Mouse (Mus musculus) kidney, adult 11 months (tissue): ENCODE data around the gene March2.
A peak's percentile ranks its signal among the peaks of the same experiment; 100 is the strongest.
"Not testable (repeated sequence)": the region's sequence is repeated elsewhere in the genome, so short reads cannot be mapped to it uniquely, and the experiment has no call there.

Experiments
- DNase-seq: peaks from one replicate; pipeline ENCODE4 v3.0.0; 2022

March2 gene

DNA sequence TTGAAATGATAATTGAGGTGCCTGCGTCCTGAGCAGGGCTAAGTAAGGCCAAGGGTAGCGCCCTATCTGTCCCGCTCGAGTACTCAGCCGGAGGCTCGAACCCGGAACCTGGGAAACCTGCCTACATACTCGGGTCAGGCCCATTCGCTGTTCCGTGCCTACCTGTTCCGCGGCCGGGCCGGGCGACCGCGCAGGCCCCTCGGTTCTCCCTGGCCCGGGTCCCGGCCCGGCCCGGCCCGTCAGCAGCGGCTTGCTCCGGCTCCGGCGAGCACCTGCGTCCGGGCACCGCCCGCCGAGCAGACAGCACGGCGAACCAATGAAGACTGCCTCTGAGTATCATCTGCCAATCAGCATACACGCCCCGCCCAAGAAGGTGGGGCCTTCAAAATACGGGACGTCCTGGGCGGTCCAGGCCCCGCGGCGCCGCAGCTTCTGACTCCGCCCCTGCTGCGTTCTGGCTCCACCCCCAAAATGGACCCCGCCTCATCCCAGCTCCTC is at the start of gene March2:
March2 (minus strand) TSS at position 287 of the 498 bp plus-strand sequence.
- DNase-seq = peak; percentile 99

DNA sequence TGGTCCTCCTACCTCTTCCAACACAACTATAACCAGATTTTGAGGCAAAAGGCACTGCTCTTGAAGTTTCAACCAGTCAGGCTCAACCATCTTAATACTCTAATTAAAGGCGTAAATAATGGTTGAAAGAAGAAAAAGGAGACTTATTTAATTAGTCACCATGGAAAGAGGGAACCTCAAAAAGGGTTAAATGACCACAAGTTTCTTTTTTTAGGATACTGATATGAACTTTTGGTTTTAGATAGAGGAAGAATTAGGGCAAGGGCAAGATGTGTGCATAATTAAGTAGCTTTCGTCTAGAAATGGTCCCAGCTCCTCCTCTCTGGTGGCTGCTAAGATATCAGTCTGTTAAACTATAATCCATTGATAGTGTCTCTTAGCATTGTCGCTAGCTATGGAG is 47.9 kb upstream of the March2 start:
- DNase-seq = no peak

DNA sequence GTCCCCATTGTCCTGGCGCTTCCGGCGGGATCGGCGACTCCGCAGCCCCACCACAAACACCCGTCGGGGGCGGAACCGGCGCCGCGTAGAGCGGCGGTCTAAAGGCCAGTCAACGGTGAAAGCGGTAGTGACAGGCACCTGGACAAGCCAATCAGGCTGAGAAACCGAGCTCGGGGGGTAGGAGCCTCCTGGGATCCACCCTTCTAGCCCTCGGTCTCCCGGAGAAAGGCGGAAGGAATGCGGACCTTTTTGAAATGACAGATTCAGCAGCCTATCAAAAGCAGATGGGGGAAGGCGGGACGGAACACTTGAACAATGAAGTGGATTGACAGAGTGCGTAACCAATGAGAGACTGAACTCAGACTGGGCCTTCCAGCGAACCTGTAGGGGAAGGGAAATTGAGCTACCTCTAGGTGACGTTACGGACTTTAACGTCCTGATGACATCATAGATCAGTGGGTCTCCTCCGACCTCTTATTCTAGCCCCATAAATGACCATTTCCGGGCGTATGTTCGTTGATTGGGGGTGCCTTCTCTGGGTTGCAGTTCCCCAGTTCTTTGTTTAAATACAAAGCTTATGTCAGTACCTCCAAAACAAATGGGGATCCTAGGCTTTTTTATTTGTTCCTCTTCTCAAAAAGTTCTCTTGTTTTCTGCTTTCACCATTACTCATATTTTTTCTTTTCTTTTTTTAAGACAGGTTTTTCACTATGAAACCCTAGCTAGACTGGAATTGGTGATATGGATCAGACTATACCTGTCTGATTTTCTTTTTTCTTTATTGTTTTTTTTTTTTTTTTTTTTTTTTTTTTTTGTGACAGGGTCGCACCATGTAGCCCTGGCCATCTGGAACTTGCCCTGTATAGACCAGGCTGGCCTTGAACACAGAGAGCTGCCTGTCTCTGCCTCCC is 42.0 kb upstream of the March2 start, which contains the start of gene Rab11b:
Rab11b (minus strand) TSS at position 276 of the 911 bp plus-strand sequence.
- DNase-seq = peak; percentile 100

DNA sequence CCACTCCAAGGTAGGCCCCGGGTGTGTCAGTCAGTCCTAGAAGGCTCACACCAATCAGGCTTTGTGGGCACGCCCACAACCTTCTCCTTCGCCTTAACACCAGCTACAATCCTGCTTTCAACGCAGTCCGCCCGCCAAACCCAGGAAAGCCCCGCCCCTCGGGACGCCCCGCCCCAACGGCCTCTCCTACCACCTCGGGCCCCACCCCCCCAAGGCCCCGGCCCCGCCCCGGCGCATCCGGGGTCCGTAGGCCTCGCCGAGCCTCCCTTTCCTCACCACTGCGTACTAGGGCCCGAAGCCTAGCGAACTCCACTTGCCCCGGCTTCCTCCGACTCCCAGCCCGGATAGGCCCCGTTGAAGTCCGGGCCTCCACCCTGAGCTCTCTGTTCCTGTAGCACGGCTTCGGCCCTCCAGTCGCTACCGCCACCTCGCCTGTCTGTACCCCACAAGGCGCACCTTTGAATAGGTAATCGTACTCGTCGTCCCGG is 41.3 kb upstream of the March2 start:
- peak; percentile 95 for DNase-seq

DNA sequence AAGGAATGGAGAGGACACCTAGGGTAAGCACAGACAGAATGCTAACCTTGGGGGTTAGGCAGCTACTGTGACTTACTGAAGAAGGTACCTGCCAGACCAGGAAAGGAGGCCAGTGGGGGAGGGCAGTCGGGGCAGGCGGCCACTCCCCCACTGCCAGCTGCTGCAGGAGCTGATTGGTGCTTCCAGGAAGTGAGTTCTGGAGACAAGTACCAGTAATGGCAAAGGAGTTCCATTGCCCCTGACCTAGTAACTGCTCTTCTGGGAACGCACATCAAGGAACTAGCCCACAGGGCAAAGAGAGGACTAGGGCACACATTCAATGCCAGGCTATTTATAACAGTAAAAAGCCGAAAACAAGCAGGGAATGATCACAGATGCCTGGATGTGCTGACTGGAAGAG is 38.8 kb upstream of the March2 start:
- peak; percentile 79 for DNase-seq

DNA sequence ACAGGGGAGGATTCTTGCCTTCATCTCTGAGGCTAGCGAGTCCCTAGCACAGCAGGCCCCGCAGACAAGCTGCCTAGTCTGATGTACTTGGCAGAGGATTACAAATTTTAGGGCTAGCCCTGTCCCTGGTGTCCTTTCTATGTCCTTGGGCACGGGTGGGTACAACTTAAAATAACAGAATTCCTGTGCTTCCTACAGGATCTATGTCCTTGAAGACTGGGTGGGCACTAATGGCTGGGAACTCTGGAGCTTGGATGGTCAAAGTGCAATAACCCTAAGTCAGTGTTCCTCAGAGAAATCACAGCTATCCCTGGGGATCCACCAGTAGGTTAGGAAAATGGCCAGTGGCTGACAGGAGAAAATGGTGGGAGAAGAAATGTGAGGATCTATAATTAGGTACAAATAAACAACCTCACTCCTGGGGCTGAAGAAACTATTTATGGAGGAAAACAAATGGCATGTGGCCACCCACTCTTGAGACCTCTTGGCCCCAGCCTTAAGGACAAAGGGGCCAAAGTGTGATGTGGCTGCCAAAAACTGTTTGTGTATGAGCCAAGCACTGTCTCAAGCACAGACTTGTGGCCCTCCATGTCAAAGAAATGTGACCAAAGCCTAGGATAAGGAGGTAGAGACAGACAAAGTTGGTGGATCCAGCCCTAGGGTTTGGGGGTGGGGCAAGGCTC is 37.8 kb upstream of the March2 start:
- DNase-seq = peak; percentile 49

DNA sequence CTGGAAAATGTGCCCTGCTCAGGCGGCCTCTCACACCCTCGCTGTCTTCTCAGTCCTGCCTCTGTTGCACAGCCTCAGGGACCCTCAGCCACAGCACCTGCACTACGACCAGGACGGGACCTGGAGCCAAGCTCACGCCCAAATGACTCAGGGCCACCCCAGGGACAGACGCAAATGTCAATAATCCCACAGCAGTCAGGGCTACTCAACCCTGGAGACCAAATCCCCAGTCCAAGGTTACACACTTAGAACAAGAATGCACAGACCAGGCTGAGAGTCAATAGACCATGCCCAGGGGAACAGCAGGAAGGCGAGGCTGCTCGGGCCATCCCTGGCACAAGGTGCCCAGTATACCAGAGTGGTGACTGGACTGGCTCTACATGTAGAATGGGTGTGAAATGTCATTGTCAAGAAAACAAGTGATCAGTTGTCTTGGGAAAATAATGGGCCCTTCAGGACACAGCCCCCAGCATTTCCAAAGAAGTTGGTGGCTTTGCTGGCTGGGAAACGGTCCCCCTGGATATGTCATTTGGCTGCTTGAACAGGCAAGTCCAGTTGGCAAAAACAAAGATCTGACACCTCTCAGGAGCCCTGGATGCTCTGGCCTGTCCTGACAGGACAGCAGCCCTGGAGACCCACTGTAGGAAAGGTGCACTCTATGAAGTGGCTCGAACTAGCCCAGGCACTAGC is 37.1 kb upstream of the March2 start:
- peak; percentile 68 for DNase-seq

DNA sequence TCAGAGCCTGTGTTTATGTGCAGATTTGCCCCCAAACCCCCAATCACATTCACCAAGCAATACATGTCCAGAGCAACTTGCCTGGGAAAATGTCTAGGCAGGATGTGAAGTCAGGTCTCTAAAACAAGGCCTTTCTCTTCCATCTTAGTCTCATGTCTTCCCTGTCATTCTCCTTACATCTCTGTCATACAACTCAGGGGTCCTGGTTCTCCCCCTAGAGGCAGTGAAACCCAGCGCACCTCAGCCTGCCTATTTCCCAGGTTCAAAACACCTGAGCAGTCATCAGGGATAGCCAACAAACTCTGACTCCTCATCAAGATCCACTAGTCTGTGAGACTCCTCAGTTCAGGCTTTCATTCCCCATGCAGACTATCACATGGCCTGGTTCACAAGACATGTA is 36.2 kb upstream of the March2 start:
- DNase-seq = no peak

DNA sequence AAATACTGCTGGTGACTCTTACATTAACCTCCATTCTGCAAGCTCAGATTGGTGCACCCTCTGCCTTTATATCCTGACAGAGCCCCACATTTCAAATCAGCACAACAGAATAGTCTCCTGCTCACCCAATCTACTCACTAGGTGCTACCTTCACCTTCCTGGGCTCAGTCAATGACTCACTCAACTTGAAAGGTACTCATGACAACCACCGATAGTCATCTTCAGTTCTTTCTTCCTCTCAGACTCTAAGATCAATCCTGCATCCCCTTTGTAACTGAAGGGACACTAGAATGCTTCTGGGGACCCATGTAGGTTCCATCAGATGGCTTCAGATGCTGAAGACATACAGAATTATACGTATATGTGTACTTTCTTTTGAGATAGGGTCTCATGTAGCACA is 33.8 kb upstream of the March2 start:
- no peak for DNase-seq

DNA sequence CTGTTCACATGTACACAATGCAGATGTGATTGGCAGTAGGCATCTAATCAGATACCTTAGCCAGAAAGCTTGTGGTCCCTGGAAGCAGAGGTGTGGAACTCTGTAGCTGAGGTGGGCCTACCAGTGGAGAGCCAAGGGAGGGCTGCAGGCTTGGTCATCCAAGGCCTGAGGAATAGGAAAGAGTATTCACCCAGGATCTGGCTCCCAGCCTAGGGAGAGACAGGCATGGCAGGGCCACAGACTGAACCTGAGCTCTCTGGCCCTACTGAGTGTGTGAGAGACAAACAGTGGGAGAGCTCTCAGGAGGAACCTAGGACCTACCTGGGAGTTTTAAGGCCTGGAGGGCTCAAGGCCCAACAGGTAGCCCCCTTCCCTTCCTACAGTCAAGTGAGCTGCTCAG is 32.7 kb upstream of the March2 start:
- DNase-seq = no peak

DNA sequence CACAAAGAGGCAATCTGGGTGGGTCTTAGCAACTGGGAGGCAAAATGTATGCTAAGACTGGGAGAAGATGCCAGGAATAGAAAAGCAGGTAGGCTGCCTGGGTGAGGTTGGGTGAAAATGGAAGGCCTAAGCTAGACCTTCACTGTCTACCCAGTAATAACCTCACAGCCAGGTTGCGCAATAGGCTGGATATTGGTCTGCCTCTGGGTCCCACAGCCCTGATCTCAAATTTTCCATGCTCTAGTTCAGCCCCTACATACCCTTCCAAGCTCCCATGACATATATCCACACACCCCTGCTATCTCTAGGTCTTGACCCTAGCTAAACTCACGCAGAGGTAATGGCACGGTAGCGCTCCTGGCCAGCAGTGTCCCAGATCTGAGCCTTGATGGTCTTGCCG is 31.0 kb upstream of the March2 start:
- DNase-seq = no peak

DNA sequence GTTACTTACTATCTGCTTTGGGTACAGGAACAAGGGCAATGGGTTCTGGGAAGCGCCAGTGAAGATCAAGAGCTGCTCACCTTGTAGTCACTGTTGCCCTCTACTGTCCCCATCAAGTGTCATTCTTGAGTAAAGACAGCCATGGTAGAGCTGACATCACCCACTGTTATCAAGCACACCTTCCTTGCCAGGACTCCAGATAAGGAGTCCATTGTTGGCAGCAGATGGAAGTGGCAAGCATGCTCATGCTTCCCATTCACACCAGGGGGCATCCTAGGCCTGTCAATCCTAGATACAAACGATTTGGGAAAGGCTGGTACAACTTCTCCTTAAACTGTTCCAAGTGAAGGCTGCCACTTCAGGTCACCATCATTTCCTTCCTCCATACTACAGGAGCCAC is 27.5 kb upstream of the March2 start:
- DNase-seq = no peak

DNA sequence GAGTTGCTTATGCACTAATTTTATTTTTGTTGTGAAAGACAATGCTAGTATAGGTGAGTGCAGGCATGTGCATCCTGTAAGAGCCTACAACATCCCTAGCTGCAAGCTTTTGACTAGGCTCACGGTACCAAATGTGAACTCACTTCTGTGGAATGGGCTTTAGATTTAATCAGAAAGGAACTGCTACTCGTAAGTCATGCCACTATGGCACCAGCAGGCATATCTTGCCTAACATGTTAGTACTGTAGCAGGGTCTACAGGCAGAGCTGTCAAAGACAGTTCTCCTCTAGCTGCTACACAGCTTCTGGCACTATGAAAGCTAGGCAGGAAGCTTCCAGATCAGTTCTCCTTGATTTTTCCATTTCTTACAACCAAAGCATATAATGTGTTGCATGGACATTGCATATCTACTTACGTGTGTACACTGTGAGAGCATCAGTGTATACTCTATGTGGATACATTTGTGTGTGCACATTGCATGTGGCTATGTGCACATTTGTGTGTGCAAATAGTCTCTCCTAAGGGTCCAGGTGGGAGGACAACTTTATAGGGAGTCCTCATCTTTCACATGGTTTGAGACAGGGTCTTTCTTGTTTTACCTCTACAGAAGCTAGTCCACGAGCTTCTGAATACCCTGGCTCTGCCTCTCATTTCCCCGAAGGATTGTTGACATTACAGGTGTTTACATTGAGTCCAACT is 26.4 kb upstream of the March2 start:
- DNase-seq = no peak

DNA sequence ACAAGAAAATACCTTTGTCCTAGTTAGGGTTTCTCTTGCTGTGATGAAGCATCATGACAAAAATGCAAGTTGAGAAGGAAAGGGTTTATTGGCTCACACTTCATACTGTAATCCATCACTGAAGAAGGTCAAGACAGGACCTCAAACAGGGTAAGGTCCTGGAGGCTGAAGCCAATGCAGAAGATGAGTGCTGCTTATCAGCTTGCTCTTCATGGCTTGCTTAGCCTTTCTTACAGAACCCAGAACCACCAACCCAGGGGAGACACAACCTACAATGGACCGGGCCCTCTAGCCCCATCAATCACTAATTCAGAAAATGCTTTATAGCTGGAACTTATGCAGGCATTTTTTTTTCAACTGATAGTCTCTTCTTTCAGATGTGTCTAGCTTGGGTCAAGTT is 23.9 kb upstream of the March2 start:
- DNase-seq = no peak

DNA sequence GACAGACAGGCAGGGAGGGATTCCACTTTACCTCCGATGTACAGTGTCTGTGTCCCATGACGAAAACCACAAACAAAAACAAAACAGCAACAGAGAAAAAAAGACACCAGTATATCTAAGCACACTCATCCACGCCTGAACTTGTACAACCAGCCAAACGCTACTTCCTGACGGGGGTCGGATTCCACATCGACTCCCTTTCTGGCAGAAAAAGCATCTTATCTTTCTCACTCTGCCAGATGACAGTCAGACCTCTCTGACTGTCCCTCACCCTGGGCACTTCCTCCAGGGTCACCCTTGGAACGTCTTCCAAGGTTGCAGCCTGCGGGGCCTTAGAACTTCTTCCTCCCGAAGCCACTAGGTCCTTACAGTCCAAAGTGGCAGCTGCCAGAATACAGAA is 15.1 kb upstream of the March2 start:
- not testable (repeated sequence) for DNase-seq

DNA sequence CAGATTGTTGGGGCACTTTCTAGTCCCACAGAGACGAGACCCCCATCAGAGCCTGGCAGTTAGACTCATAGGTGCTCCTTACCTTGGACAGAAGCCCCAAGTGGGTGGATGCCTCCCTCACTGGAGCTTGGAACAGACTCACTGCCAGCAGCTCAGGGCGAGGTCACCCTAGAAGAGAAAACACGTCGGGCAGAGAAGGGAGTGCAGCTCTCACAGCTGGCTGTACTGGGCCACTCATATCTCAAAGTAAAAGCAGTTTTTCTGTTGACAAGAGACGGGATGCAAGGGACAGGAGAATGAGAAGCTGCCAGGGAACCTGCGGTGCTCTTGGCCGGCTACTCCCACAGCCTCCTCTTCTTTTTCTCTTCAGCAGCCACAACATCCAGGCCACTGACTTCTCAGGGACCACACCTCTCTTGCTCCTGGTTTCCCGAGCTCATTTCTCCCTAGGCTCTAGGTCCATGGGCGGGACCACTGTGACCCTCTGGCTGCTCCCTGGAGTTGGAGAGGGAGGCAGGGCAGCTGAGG is 14.2 kb upstream of the March2 start:
- not testable (repeated sequence) for DNase-seq

DNA sequence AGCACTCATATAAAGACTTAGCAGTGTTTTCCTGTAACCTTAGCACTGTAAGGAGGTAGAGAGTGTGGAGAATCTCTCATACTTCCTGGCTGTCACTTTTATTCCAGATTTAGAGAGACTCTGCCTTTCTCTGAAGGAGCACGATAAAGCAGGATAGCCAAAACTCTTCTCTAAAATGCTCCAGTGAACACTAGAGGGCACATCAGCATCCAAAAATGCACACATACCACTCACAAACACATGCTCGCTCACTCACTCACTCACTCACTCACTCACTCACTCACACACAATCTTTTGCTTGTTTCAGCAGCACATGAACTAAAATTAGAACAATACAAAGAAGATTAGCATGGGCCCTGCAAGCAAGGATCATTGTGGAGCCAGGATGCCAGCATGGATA is 10.7 kb upstream of the March2 start:
- no peak for DNase-seq

DNA sequence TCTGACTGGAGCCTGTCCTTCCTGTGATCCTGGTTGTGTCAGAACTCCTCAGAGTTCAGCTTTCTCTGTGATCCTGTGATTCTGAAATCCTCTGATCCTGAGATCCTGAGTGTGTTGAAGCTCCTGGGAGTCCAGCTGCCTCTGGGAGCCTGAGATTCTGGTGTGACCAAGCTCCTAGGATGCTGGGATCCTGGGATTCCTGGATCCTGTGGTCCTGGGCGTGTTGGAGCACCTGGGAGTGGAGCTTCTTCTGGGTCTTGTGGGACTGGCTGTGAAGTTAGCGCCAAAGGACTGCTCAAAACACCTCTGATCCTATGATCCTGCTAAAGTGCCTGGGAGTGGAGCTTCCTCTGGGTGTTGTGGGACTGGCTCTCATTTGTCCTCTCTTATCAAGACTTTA is 9.9 kb upstream of the March2 start:
- no peak for DNase-seq

DNA sequence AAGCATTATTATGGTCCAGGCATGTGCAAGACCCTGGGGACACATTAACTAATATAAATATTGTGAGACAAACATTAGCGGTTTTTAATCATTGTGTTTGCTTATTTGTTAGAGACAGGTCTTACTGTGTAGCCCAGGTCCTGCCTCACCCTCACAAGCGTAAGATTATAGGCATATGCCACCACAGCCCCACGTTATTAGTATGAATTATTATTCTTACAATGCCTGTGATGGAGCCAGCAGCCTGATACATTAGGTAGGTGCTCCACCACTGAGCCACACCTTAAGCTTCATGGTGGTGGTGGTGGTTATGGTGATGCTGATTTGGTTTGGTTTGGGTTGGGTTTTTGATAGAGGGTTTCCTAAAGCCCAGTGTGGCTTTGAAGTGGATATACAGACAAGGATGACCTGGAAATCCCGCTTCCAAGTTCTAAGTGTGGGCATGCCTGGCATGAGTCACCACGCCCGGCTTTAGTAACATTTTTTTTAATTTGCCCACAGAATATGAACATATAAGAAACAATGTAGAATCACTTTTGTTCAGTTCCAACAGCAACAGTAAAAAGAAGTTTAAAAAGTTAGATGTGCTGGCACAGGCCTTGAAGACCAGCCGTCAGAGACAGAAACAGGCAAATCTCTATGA is 1.4 kb upstream of the March2 start:
- DNase-seq = no peak

DNA sequence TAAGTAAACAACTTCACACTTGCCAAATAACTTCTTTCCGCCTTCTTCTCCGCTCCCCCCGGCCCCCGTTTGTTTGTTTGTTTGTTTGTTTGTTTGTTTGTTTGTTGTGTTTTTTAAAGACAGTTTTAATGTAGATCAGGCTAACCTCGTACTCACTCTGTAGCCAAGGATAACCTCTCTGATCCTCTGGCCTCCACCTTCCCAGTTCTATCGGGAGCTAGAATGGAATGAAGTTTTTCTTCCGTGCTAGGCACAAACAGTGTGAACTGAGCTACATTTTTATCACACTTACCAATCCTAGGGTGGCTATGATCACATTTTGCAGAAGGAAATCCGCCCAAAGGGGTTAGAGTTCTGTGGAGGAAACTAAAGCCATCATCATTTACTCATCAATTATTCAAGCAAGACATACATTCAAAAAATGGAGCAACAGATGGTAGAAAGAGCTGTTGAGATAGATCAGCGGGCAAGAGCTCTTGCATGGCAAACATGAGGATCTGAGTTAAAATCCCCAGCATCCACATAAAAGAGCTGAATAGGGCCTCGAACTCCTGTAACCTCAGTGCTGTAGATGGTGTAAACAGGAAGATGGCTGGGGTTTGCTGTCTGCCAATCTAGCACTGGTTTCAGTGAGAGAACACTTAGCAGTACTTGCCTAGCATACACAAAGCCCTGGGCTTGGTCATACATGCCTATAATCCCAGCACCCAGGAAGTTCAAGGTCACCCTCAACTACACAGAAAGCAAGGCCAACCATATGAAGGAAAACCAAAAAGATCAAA is 665 bp upstream of the March2 start:
- no peak for DNase-seq

DNA sequence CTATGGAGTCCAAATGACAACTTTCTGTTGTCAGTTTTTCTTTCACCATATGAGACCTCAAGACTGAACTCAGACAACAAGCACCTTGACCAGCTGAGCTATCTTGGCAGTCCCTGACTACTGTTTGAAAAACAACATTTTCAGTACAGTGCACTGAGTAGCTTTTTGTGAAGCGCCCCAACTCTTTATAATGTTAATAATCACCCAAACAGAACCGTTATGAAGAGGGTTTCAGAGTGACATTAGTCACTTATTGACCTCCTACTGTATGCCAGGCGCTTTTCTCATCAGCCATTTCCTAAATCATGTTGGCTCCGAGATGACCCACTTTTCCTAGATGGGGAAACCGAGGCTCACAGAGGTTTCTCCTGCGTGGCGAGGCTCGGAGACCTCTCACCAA is 488 bp downstream of the March2 start:
- DNase-seq = no peak
